Mouse (Mus musculus) hindbrain, embryonic 15.5 days (tissue): ENCODE results near the gene Tbl1x. TPM values are rescaled to one million over a fixed set of nuclear protein-coding genes. Genes with fewer than 3 reads are reported as not detected.

Source experiments
- ATAC-seq: fragments of 200-750 bp; cut with Nextera tagmentation; 2 replicates; pipeline ENCODE4 v1.8.0; 2017; ENCODE audit warnings: low read depth, moderate number of reproducible peaks, moderate TSS enrichment; ENCODE audit not compliant: low FRiP score
- H3K27ac ChIP-seq: fragments of 300-500 bp; sonication (generic); replicated peaks from 2 replicates; pipeline ENCODE4 v1.5.1; 2015; ENCODE audit warnings: mild to moderate bottlenecking, inconsistent platforms
- H3K27me3 ChIP-seq: fragments of 300-500 bp; sonication (generic); 2 replicates; pipeline ENCODE4 v1.6.1; 2015; ENCODE audit warnings: control low read depth, inconsistent platforms
- H3K36me3 ChIP-seq: fragments of 300-500 bp; sonication (generic); 2 replicates; pipeline ENCODE4 v1.6.1; 2015; ENCODE audit warnings: control low read depth, inconsistent platforms
- H3K4me1 ChIP-seq: fragments of 300-500 bp; sonication (generic); replicated peaks from 2 replicates; pipeline ENCODE4 v1.6.1; 2015; ENCODE audit warnings: control low read depth, inconsistent platforms
- H3K4me2 ChIP-seq: fragments of 300-500 bp; sonication (generic); 2 replicates; pipeline ENCODE4 v1.6.1; 2015; ENCODE audit warnings: moderate library complexity, mild to moderate bottlenecking, inconsistent platforms
- H3K4me3 ChIP-seq: fragments of 300-500 bp; sonication (generic); 2 replicates; pipeline ENCODE4 v1.5.1; 2015; ENCODE audit warnings: mild to moderate bottlenecking, inconsistent platforms
- H3K9ac ChIP-seq: fragments of 300-500 bp; sonication (generic); 2 replicates; pipeline ENCODE4 v1.6.1; 2015; ENCODE audit warnings: inconsistent platforms
- H3K9me3 ChIP-seq: fragments of 300-500 bp; sonication (generic); 2 replicates; pipeline ENCODE4 v1.6.1; 2016; ENCODE audit warnings: control low read depth, inconsistent platforms
- WGBS: fragments of 180-500 bp; shearing (Covaris S2); methylation state at CpG from one replicate; pipeline ENCODE4 v1.1.7; 2015; 5-methylcytosine and 5-hydroxymethylcytosine counted together
- polyA plus RNA-seq: library from polyadenylated mRNA; unstranded; fragments of >200 nt; fragmentation: Nextera tagmentation; extraction: Ambion mirVana; gene quantifications from 2 replicates; pipeline ENCODE4 v1.2.1, GENCODE M21; 2015

Gene Tbl1x
- polyA plus RNA-seq, 1 experiment from 2014 or later: 43.4 TPM

- Histone ChIP-seq H3K4me3 (no peak overlapping the region), H3K9me3 (no peaks in the 10 kb centered on the region), H3K4me2 (no peak overlapping the region), H3K36me3 (no peaks in the 10 kb centered on the region), H3K4me1 (0 out of 2 replicates have a peak, but pooled peaks cover 2% of the 10 kb centered on the region), H3K9ac (no peak overlapping the region), H3K27me3 (no peaks in the 10 kb centered on the region), H3K27ac (no peak overlapping the region)
- no peak for ATAC-seq
- WGBS: 81% methylated on average over 1 of the region's 1 CpGs
These were observed 35.6 kb downstream of the Tbl1x start for GRCm38 (mm10) chrX:77546448-77546847.

DNA sequence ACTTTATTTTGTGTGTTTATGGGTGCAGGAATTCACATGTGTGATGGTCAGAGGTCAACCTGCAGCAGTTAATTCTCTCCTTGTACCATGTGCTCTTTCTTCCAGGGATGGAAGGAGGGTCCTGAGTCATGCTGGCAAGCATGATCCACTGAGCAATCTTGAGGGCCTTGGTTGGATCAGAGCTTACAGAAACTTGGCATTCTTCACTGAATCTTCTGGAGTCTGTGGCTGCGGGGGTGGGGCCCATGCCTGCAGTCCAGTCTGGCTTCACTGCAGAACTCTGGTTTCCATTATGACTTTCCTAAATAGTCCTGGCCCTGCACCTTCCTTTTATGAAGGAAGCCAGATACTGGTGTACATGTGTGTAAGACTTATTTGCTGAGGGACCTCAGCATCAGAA lies 38.1 kb downstream of the Tbl1x start:
- H3K27ac ChIP-seq: no peak overlapping the region
- 0 out of 2 replicates have a peak, but pooled peaks cover 2% of the 10 kb centered on the region for H3K4me1 ChIP-seq
- H3K4me2 ChIP-seq: no peak overlapping the region
- H3K9me3 ChIP-seq: no peaks in the 10 kb centered on the region
- WGBS: 82% methylated on average over 1 of the region's 1 CpGs
- H3K4me3 ChIP-seq: no peak overlapping the region
- no peak overlapping the region for H3K9ac ChIP-seq
- no peaks in the 10 kb centered on the region for H3K36me3 ChIP-seq
- no peak for ATAC-seq
- H3K27me3 ChIP-seq: no peaks in the 10 kb centered on the region

- no peak overlapping the region for H3K27ac ChIP-seq
- 0 out of 2 replicates have a peak, but pooled peaks cover 2% of the 10 kb centered on the region for H3K4me1 ChIP-seq
- H3K9me3 ChIP-seq: no peaks in the 10 kb centered on the region
These were observed 39.6 kb downstream of the Tbl1x start for GRCm38 (mm10) chrX:77550388-77550787.

GRCm38 (mm10) chrX:77551306-77551705 lies 40.5 kb downstream of the Tbl1x start:
- 0 out of 2 replicates have a peak, but pooled peaks cover 2% of the 10 kb centered on the region for H3K4me1 ChIP-seq
- H3K27me3 ChIP-seq: no peaks in the 10 kb centered on the region
- H3K9ac ChIP-seq: no peak overlapping the region
- H3K4me3 ChIP-seq: no peak overlapping the region
- H3K9me3 ChIP-seq: no peaks in the 10 kb centered on the region
- no peaks in the 10 kb centered on the region for H3K36me3 ChIP-seq
- ATAC-seq: no peak
- no peak overlapping the region for H3K27ac ChIP-seq
- H3K4me2 ChIP-seq: no peak overlapping the region

More at GRCm38 (mm10) chrX:77550388-77550787, 39.6 kb downstream of the Tbl1x start:
- no peak overlapping the region for H3K4me2 ChIP-seq
- H3K36me3 ChIP-seq: no peaks in the 10 kb centered on the region
- H3K27me3 ChIP-seq: no peaks in the 10 kb centered on the region
- H3K9ac ChIP-seq: no peak overlapping the region
- no peak overlapping the region for H3K4me3 ChIP-seq
- no peak for ATAC-seq

DNA sequence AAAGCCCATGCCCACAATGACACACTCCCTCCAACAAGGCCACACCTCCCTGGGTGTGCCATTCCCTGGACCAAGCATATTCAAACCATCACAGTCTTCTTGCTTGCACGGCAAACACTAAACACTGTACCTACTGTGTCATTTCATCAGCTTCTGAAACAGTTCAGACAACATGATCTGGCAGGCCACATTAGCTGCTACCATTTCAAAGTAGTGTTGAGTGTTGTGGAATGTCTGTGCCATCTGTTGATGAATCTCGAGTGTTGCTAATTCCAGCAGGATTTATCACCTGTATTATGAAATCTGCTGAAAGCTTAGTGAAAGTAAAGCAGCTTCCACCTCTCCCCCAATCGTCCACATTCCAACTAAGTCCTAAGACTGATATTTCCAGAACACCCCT lies 41.3 kb downstream of the Tbl1x start:
- Histone ChIP-seq H3K4me3 (no peak overlapping the region), H3K27ac (no peak overlapping the region), H3K4me2 (no peak overlapping the region), H3K27me3 (no peaks in the 10 kb centered on the region), H3K4me1 (no peaks in the 10 kb centered on the region), H3K9ac (no peak overlapping the region), H3K36me3 (no peaks in the 10 kb centered on the region), H3K9me3 (no peaks in the 10 kb centered on the region)
- WGBS: 82% methylated on average over 3 of the region's 3 CpGs
- no peak for ATAC-seq

DNA sequence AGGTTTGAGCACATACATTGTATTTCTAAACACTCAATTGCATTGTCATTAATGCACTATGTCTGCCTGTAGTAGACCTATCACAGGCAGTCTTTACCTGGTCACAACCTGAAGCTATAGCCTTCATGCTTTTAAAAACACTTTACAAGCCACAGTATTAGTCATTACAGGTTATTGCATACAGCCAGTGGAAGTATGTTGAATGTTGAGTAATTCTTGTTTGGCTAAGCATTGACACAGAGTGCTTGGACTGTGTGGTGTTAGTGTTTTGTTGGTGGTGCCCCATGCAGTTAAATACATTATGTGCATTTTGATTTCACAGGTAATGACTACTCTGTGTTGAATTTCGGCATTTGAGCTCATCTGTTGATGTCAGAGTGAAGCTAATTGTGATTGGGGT lies 45.2 kb downstream of the Tbl1x start:
- Histone ChIP-seq H3K4me3 (no peak overlapping the region), H3K9ac (no peak overlapping the region), H3K27ac (no peak overlapping the region), H3K27me3 (no peaks in the 10 kb centered on the region), H3K4me1 (no peaks in the 10 kb centered on the region), H3K4me2 (no peak overlapping the region), H3K36me3 (no peaks in the 10 kb centered on the region), H3K9me3 (no peaks in the 10 kb centered on the region)
- WGBS: 82% methylated on average over 1 of the region's 1 CpGs
- ATAC-seq: no peak

DNA sequence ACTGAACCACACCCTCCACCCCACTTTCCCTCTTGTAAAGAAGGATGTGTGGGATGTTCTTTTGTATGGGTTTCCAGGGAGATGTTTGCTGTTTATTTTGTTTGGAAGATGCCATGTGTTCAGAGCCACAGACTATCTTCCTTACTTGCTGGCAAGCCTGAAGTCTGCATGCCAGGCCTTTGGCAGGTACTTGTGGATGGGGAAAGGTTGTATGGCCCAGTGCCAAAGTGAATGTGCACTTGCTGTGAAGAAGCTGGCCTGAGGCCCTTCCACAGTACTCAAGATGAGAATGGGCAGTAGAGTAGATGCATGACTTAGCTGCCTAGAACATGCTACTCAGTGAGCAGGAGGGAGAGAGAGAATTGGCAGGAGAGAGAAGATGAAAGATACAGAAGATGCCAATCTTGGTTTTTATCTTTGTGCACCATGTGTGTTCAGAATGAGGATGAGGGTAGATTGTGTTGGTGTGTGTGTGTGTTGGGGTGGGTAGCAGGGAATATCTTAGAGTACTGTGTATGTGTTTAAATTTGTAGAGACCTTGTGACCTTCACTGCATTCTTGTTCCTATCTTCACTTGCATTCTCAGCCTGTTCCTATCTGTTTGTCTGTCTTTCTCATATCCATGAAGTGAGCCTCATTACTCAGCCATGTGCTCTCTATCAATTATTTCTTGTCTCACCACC lies 48.5 kb downstream of the Tbl1x start:
- Histone ChIP-seq H3K9me3 (no peaks in the 10 kb centered on the region), H3K27ac (no peak overlapping the region), H3K4me3 (no peak overlapping the region), H3K4me1 (peaks cover 8% of the 10 kb centered on the region), H3K36me3 (no peaks in the 10 kb centered on the region), H3K9ac (no peak overlapping the region), H3K4me2 (no peak overlapping the region), H3K27me3 (no peaks in the 10 kb centered on the region)
- no peak for ATAC-seq

DNA sequence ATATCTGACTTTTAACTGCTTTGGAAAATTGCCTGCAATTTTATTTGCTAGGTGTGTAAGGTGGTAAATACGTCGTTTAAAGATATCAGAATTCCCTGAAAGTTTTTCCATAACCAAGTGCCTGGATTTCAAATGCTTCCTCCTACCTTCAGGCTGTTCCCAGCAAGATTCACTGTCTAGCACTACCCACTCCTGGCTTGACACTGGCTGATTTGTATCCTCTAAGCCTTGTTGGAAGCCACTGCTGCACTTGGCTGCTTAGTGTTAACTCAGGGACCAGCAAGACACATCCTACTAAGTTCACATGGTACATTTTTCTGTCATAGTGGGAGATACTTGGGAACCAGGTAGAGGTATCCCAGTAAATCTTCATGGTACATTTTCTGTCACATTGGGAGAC lies 52.8 kb downstream of the Tbl1x start:
- WGBS: 93% methylated on average over 2 of the region's 2 CpGs
- no peaks in the 10 kb centered on the region for H3K36me3 ChIP-seq
- no peaks in the 10 kb centered on the region for H3K9me3 ChIP-seq
- H3K4me3 ChIP-seq: no peak overlapping the region
- H3K4me2 ChIP-seq: no peak overlapping the region
- H3K9ac ChIP-seq: no peak overlapping the region
- H3K27ac ChIP-seq: no peak overlapping the region
- ATAC-seq: no peak
- no peaks in the 10 kb centered on the region for H3K27me3 ChIP-seq
- H3K4me1 ChIP-seq: peaks cover 8% of the 10 kb centered on the region

GRCm38 (mm10) chrX:77566739-77567138 lies 55.9 kb downstream of the Tbl1x start:
- H3K36me3 ChIP-seq: no peaks in the 10 kb centered on the region

DNA sequence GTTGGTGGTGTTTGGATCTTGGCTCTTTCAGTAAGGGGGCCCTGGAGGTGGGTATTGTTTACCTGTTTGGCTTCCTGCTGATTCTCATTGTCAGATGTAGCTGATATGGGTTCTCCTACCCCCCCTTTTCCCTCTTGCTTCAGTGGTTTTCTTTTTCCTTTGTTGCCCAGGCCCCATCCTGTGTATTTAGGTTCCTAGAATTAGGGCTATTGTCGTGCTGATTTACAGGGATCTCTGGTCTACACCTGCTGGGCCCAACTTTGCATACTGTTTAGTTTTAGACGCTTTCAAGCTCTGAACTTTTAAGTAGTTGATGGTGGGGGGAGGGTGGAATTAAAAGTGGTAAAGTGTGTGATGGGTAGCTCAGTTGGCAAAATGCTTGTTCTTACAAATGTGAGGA lies 57.2 kb downstream of the Tbl1x start:
- Histone ChIP-seq H3K9me3 (no peaks in the 10 kb centered on the region), H3K27me3 (no peaks in the 10 kb centered on the region), H3K4me1 (peaks cover 3% of the 10 kb centered on the region), H3K36me3 (no peaks in the 10 kb centered on the region), H3K4me2 (no peak overlapping the region), H3K27ac (no peak overlapping the region), H3K9ac (no peak overlapping the region), H3K4me3 (no peak overlapping the region)
- ATAC-seq: no peak
- 13% methylated on average over 2 of the region's 2 CpGs for WGBS

More at GRCm38 (mm10) chrX:77566739-77567138, 55.9 kb downstream of the Tbl1x start:
- 90% methylated on average over 1 of the region's 1 CpGs for WGBS
- H3K4me3 ChIP-seq: no peak overlapping the region
- no peak overlapping the region for H3K27ac ChIP-seq
- H3K4me1 ChIP-seq: peaks cover 8% of the 10 kb centered on the region
- H3K9ac ChIP-seq: no peak overlapping the region
- no peak for ATAC-seq
- H3K9me3 ChIP-seq: no peaks in the 10 kb centered on the region
- H3K4me2 ChIP-seq: no peak overlapping the region
- H3K27me3 ChIP-seq: no peaks in the 10 kb centered on the region

DNA sequence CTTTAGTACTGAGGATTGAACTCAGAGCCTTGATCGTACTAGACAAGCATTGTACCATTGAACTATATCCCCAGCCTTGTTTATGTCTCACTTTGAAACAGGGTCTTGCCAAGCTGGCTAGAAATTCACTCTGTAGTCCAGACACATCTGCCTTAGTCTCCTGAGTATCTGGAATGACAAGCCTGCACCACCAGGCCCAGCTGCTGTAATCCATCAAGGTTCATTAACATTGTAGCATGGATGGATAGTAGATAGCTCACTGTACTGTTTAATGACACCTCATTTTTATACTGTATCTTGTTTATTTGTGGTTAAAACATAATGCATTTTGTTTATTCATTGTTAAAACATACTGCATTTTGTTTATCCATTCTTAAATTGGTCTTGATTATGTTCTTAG lies 62.9 kb downstream of the Tbl1x start:
- Histone ChIP-seq H3K9me3 (no peaks in the 10 kb centered on the region), H3K4me1 (no peaks in the 10 kb centered on the region), H3K4me2 (no peak overlapping the region), H3K27me3 (no peaks in the 10 kb centered on the region), H3K9ac (no peak overlapping the region), H3K27ac (no peak overlapping the region), H3K4me3 (no peak overlapping the region), H3K36me3 (no peaks in the 10 kb centered on the region)
- 70% methylated on average over 1 of the region's 1 CpGs for WGBS
- ATAC-seq: no peak

DNA sequence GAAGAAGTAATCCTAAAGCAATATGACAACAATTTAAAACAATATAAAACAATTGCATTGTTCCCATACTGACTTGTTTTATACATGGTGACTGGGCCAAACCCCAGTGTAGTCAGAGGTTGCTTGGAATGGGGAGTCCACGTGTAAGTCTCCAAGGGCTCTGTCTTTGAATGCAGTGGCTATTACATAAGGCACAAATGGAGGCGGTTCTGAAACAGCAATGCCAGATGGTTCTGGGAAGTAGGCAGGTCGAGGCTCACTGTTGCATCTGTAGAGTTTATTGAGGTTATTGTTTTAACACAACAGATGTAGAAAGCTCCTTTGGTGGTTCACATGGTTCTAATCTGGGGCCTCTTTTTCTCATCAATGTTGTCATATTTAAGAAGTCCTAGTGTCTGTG lies 66.3 kb downstream of the Tbl1x start:
- Histone ChIP-seq H3K9me3 (no peaks in the 10 kb centered on the region), H3K9ac (no peak overlapping the region), H3K36me3 (no peaks in the 10 kb centered on the region), H3K4me3 (no peak overlapping the region), H3K27ac (no peak overlapping the region), H3K27me3 (no peaks in the 10 kb centered on the region), H3K4me1 (no peaks in the 10 kb centered on the region), H3K4me2 (no peak overlapping the region)
- ATAC-seq: no peak
- WGBS: 76% methylated on average over 3 of the region's 3 CpGs

GRCm38 (mm10) chrX:77578172-77578571 lies 67.4 kb downstream of the Tbl1x start:
- WGBS: 37% methylated on average over 1 of the region's 1 CpGs
- ATAC-seq: no peak
- Histone ChIP-seq H3K9me3 (no peaks in the 10 kb centered on the region), H3K4me1 (no peaks in the 10 kb centered on the region), H3K4me3 (no peak overlapping the region), H3K27me3 (no peaks in the 10 kb centered on the region), H3K9ac (no peak overlapping the region), H3K4me2 (no peak overlapping the region), H3K36me3 (no peaks in the 10 kb centered on the region), H3K27ac (no peak overlapping the region)
